Mouse (Mus musculus) G1E (cell line): ENCODE data around the gene E130208F15Rik.

Experiments
- CTCF ChIP-seq: IDR thresholded peaks from 2 replicates; pipeline ENCODE4 v1.5.1; 2012; ENCODE audit warnings: low read depth, low read length, inconsistent platforms, mixed read lengths
- POLR2AphosphoS5 ChIP-seq: IDR thresholded peaks from 2 replicates; pipeline ENCODE4 v1.6.1; 2012; ENCODE audit warnings: low read depth, low read length, inconsistent platforms; ENCODE audit not compliant: insufficient replicate concordance

DNA sequence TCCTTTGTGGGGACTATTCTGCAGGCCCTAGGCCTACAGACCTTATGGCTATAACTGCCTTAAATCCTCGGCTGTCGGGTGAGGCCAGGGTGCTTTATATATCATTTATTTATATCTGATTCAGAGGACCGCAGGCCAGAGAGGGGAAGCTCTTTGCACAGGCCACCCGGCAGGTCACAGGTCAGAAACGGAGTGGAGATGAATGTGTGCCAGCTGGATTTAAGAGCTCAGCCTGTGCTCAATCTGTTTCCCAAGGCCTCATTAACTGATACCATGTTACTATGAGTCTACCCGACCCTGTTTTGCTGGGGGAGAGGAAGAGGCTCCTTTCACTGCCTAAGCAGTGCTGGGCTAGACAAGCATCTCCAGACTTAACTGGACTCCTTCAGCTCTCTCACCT, 47.2 kb upstream of the E130208F15Rik start:
- TF ChIP-seq CTCF (no peak), POLR2AphosphoS5 (no peak)
